Mouse (Mus musculus) monocyte, adult 2 months (primary cell): ENCODE measurements around the gene Magi1.

Source experiments
- DNase-seq, 2 experiments: peaks; one replicate each; pipeline ENCODE4 v3.0.0; 2022; ENCODE audit warnings: low spot score in 2 of 2, low read depth in 1 of 2

The Magi1 gene

DNA sequence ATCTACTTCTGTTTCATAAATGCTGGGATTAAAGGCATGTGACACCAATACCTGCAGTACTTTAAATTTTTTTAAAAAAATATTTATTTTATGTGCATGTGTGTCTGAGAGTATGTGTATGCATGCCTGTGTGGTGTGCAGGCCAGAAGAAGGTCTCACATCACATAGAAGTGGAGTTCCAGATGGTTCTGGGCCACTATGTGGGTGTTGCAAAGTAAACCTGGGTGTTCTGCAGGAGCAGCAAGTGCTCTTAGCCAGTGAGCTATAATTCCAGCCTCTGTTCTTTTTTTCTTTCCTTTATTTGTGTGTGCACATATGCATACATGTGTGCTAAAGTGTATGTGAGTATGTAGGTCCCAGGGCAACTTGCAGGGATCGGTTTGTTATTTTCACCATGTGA, 546.6 kb downstream of the Magi1 start:
- DNase-seq = no peak

- no peak for DNase-seq
These were observed 547.6 kb downstream of the Magi1 start for GRCm38 (mm10) chr6:93736071-93736470.

GRCm38 (mm10) chr6:93733800-93734199, 549.9 kb downstream of the Magi1 start:
- DNase-seq = no peak

GRCm38 (mm10) chr6:93729702-93730101, 554.0 kb downstream of the Magi1 start:
- DNase-seq = no peak

- DNase-seq = no peak
These were observed 554.9 kb downstream of the Magi1 start for GRCm38 (mm10) chr6:93728791-93729190.

- no peak for DNase-seq
These were observed 556.0 kb downstream of the Magi1 start for GRCm38 (mm10) chr6:93727630-93728178.

- DNase-seq = no peak
These were observed 556.8 kb downstream of the Magi1 start for GRCm38 (mm10) chr6:93726829-93727455.

GRCm38 (mm10) chr6:93726121-93726520, 557.6 kb downstream of the Magi1 start:
- DNase-seq = no peak

DNA sequence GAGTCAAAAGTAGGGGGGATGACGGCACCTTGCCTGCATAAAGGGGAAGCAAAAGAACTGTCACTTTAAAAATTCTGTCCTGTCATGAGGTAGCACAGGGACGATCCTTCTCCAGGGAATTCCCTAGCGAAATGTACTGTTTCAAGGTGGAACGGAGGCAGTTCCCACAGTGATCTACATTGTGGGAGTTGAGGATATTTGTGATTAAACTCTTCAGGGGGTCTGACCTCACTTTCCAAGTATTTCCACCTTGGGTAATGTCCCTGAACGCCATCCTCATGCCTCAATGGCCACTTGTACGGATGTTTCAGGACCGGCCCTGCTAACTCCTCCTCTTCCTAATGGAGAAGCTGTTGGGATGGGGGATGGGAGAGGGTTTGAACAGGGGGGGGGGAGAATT, 559.0 kb downstream of the Magi1 start:
- DNase-seq = no peak

GRCm38 (mm10) chr6:93723226-93723625, 560.5 kb downstream of the Magi1 start:
- DNase-seq = no peak

- DNase-seq = no peak
These were observed 564.2 kb downstream of the Magi1 start for GRCm38 (mm10) chr6:93719532-93719931.

DNA sequence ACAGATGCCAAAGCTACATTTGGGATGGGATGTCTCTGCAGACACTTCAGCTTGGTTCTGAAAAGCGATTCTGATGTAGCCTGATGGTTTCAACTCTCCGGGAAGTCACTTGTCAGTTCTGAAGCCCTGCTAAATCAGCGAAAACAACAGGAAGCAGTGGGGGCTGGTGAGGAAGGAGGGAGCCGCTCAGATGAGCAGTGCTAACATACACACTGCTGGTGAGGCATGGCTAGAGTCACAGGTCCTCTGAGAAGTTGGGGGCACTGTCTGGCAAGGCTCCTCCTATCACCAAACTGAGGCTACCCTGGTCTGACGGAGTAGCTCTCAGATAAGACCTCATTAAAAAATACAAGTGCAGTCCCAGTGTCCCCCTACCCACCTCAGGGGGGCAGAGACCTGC, 565.3 kb downstream of the Magi1 start:
- no peak for DNase-seq

DNA sequence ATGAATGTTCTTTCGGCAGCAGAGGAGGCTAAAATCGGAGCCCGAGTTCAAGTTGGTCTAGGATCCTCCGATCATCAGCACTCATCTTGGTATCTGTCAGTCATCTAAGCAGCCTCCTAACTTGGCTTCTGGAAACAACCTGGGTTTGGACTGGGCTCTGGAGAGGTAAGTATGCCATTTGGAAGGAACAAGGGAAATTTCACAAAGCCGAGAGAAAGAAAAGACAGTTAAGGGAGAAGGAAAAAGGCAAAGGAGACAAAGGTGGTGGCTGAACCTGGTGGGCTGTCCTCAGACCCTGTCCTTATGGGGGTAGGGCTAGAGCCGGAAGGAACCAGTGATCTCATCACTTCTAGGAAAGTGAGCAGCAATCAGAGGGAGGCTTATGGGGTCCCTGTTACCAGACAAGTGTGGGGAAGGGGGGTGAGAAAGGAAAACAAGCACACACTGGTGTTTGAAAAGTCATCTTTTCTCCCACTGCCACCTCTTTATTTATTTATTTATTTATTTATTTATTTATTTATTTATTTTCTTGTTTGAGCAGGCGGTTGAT, 565.8 kb downstream of the Magi1 start:
- no peak for DNase-seq

- no peak for DNase-seq
These were observed 566.8 kb downstream of the Magi1 start for GRCm38 (mm10) chr6:93716686-93717625.

- DNase-seq = no peak
These were observed 568.2 kb downstream of the Magi1 start for GRCm38 (mm10) chr6:93715181-93716180.

DNA sequence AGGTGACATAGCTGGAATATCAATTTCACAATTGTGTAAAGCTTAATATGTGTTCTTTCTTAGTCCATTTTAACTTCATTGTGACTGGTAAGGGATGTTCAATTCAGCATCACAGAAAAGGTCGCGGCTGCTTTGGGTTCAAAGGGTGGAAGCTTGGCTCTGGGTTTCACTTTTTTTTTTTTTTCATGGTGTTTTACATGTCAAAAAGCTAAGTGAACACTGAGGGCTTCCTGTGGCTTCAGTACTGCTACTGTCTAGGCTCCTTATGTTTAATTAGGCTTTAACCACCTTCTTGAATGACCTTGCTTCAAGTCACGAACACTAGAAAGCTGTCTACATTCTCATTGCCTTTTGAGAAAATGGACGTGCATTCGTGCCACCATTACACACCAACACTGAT, 579.4 kb downstream of the Magi1 start:
- no peak for DNase-seq

DNA sequence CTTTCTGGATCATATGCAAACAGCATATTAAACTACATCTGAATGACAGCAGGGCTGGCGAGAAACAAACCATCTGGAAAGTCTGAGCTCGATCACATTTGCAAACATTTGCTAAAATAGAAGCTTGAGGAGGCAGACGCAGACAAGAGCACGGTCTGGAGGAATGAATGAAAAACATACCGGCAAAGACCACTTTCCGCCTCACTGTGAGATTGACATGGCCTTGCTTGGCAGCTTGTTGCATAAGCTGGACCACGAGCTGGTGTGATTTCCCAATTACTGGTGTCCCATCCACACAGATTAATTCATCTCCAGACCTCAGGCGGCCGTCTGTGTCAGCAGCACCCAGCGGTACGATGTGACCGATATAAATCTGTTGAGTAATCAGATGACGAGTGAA, 584.3 kb downstream of the Magi1 start:
- no peak for DNase-seq

GRCm38 (mm10) chr6:93697956-93698355, 585.8 kb downstream of the Magi1 start:
- no peak for DNase-seq

GRCm38 (mm10) chr6:93678766-93679165, 605.0 kb downstream of the Magi1 start:
- DNase-seq = no peak

DNA sequence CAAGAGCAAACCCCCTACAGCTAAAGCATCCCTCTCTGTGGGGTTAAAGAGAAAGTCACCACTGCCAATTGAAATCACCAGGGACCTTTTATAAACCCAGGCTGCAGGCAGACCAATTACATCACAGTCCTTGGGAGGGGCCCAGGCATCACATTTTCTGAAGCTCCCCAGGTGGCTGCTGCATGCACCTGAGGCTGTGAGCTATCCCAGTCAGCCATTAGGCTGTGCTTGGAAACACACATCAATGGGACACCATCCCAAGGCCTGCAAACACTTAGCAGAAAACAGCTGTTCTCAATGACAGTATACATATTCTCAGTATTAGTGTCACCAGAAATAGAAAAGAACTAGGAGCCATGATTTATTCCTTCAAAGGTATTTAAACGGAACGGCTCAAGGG, 617.0 kb downstream of the Magi1 start:
- DNase-seq = no peak
